Mouse (Mus musculus): ENCODE measurements around the gene Hs3st2.

GRCm38 (mm10) chr7:121371990-121372389 lies 19.7 kb upstream of the Hs3st2 start:
- TF ChIP-seq REST (IDR thresholded peaks at IDR 0.05; ENCODE audit: insufficient read depth, insufficient read length) (no peak), POLR2A (IDR thresholded peaks at IDR 0.05; ENCODE audit: insufficient read length, low read depth) (no peak), USF1 (IDR thresholded peaks at IDR 0.05; ENCODE audit: low read depth) (no peak), TCF3 (IDR thresholded peaks at IDR 0.05; ENCODE audit: insufficient read length, low read depth) (no peak)

Data from myocyte (in vitro differentiated cells).